Mouse (Mus musculus) 3134 (cell line): ENCODE measurements around the gene Gabpb2.
A peak's percentile ranks its signal among the peaks of the same experiment; 100 is the strongest.

ENCODE experiments used
- DNase-seq: peaks from one replicate; pipeline ENCODE4 v3.0.0-alpha.2; 2011; ENCODE audit warnings: low spot score; ENCODE audit not compliant: insufficient read length; ENCODE audit errors: extremely low read depth

Gene Gabpb2

GRCm38 (mm10) chr3:95217255-95218134 lies at the start of gene Gabpb2:
Gabpb2 (minus strand) TSS chr3:95217916.
- peak; percentile 94 for DNase-seq

GRCm38 (mm10) chr3:95266052-95266451 lies 48.3 kb upstream of the Gabpb2 start:
- no peak for DNase-seq

- no peak for DNase-seq
These were observed 47.0 kb upstream of the Gabpb2 start for GRCm38 (mm10) chr3:95264724-95265123.

GRCm38 (mm10) chr3:95263089-95263739 lies 45.5 kb upstream of the Gabpb2 start:
- no peak for DNase-seq

- no peak for DNase-seq
These were observed 44.3 kb upstream of the Gabpb2 start for GRCm38 (mm10) chr3:95261975-95262374.

GRCm38 (mm10) chr3:95256931-95257330 lies 39.2 kb upstream of the Gabpb2 start:
- no peak for DNase-seq

- DNase-seq: no peak
These were observed 33.2 kb upstream of the Gabpb2 start, which contains the start of gene Bnipl for GRCm38 (mm10) chr3:95250783-95251424. Bnipl (minus strand) TSS chr3:95251193.

- DNase-seq: no peak
These were observed 32.6 kb upstream of the Gabpb2 start for GRCm38 (mm10) chr3:95250361-95250760.

GRCm38 (mm10) chr3:95247660-95248336 lies 30.1 kb upstream of the Gabpb2 start:
- no peak for DNase-seq

- DNase-seq: peak; percentile 62
These were observed 28.9 kb upstream of the Gabpb2 start for GRCm38 (mm10) chr3:95246465-95247231.

GRCm38 (mm10) chr3:95243086-95243485 lies 25.4 kb upstream of the Gabpb2 start:
- no peak for DNase-seq

GRCm38 (mm10) chr3:95241498-95241897 lies 23.8 kb upstream of the Gabpb2 start, which contains the start of gene Gm128:
Gm128 (minus strand) TSS chr3:95241598.
- DNase-seq: no peak

- no peak for DNase-seq
These were observed 23.2 kb upstream of the Gabpb2 start for GRCm38 (mm10) chr3:95240900-95241299.

- DNase-seq: no peak
These were observed 22.3 kb upstream of the Gabpb2 start for GRCm38 (mm10) chr3:95239971-95240370.

- no peak for DNase-seq
These were observed 21.3 kb upstream of the Gabpb2 start for GRCm38 (mm10) chr3:95239022-95239421.

- DNase-seq: no peak
These were observed 19.9 kb upstream of the Gabpb2 start for GRCm38 (mm10) chr3:95237541-95238099.

GRCm38 (mm10) chr3:95235386-95236301 lies 17.9 kb upstream of the Gabpb2 start:
- DNase-seq: no peak

- DNase-seq: no peak
These were observed 15.7 kb upstream of the Gabpb2 start for GRCm38 (mm10) chr3:95233303-95233980.
